Mouse (Mus musculus): ENCODE measurements around the gene BC030870.
"Not testable (repeated sequence)": the region's sequence is repeated elsewhere in the genome, so short reads cannot be mapped to it uniquely, and the experiment has no call there.

Gene BC030870

DNA sequence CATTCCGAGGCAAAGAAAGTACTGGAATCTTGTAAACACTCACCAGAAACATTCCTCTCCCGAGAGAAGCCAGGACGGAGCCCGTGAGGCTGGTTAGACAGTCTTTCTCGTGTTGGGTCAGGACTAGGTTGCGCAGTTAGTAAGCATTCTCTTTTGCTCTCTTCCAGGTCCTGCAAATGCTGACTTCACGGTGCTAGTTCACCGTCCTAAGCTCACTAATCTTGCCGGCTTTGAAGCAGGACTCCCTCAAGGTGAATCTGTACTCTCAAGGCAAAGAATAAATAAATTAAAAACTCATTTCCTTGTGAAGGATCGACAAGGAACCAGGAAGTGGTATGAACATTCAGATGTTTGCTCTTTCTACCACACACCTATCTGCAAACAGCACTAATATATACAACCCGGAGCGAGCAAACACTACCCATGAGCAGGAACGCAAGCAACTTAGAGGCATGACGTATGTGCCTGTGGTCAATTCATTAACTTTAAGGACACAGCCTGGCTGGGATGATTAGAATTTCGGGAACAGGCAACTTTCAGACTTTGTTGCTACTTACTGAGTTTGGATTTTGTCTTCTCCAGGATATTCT, at the start of gene BC030870:
Gene BC030870, minus strand, starts transcription at position 365 of the 590 bp plus-strand sequence.
- DNase-seq (ENCODE audit: low read depth, low spot score), result no peak

- DNase-seq (ENCODE audit: low read depth, low spot score), result no peak
These were observed 45.5 kb upstream of the BC030870 start for GRCm38 (mm10) chr8:65174746-65175476.

- no peak for DNase-seq (ENCODE audit: low read depth, low spot score)
These were observed 39.8 kb upstream of the BC030870 start for GRCm38 (mm10) chr8:65169184-65169583.

DNA sequence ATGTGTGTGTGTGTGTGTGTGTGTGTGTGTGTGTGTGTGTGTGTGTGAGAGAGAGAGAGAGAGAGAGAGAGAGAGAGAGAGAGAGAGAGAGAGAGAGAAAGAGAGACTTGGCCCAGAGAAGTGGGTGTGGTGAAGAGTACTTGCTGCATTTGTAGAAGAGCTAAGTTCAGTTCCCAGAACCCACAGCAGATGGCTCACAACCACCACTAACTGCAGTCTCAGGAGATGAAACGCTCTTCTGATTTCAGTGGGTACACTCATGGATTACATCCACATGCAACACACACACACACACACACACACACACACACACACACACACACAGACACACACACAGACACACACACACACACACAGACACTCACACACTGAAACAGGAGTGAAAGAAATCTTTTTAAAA, 31.3 kb upstream of the BC030870 start:
- DNase-seq (ENCODE audit: low read depth, low spot score), result not testable (repeated sequence)

- no peak for DNase-seq (ENCODE audit: low read depth, low spot score)
These were observed 29.9 kb upstream of the BC030870 start for GRCm38 (mm10) chr8:65159096-65159748.

DNA sequence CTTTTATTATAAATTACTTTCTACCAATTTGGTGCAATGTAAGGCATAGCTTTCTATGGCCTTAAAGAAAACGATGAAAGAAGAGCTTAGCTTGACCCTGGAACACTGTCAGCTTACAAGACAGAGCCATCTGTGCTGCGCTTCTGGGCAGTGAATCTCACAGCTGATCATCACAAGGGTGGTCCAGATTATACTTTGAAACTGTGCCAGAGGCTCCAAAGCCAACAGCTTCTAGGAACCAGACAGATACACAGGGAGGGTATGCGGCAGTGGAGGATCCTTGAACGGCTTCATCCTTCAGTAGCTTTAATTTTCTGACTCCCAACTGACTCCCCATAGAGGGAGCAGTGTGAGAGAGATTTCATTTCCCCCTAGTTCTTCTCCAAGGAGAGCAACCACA, 28.5 kb upstream of the BC030870 start:
- no peak for DNase-seq (ENCODE audit: low read depth, low spot score)

- peak; percentile 9 for DNase-seq (ENCODE audit: low read depth, low spot score)
These were observed 9.6 kb upstream of the BC030870 start for GRCm38 (mm10) chr8:65138830-65139466.

DNA sequence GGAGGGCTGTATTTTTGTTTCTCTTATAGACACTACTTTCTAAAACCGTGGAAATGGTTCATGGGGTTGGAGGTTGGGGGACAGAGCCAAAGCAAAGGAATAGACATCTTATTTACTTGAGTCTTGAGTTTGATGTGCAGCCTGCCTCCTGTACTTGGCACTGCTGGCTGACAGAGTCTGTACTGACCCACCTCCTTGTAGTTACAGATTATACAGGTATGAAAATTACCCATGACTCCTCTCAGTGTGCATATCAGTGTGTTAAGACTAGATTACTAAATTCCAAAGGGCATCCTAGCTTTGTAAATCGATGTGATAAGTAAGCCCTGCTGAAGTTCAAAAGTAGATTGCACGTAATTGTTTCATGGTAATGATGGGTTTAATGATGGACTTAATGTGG, 2.9 kb downstream of the BC030870 start:
- no peak for DNase-seq (ENCODE audit: low read depth, low spot score)

- no peak for DNase-seq (ENCODE audit: low read depth, low spot score)
These were observed 3.3 kb downstream of the BC030870 start for GRCm38 (mm10) chr8:65126014-65126413.

DNA sequence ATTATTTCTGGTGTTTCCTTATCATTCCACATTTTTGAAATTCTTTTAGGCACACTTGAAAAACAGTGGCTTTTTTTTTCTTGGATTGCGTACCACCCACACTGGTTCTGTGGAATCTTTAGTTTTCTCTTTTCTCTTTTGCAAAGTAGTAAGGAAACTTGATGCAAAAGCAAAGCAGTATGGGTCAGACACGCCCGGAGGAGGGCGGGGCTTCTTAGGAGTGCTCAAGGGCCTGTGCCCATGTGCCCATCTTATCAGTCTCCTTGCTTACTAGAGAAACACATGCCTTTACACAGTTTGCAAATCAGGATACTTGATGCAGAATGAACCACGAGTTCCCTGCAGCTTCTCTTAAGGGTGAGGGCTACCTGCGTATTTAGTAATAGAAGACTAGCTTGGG, 17.3 kb downstream of the BC030870 start:
- DNase-seq (ENCODE audit: low read depth, low spot score), result no peak

DNA sequence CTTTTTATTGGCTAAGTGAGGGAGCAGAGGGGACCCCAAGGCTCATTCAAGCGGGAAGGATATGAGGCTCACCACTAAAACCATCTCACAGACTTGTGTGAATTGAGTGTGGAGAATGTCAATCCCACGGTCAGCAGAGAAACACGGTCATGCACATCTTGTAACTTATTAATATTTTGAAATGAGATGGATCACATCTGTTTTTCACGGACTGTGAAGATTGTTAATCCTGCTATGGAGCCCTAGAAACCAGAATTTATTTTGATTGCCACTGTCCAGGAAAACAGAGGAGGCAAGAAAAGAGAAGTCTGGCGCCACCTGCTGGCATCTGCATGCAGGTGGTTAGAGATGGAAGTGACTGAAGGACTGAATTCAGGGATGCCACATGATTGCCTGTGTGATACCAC, 19.1 kb downstream of the BC030870 start:
- DNase-seq (ENCODE audit: low read depth, low spot score), result peak; percentile 72

GRCm38 (mm10) chr8:65108936-65109335, 20.4 kb downstream of the BC030870 start:
- DNase-seq (ENCODE audit: low read depth, low spot score), result no peak

GRCm38 (mm10) chr8:65107936-65108718, 21.2 kb downstream of the BC030870 start:
- DNase-seq (ENCODE audit: low read depth, low spot score), result no peak

- no peak for DNase-seq (ENCODE audit: low read depth, low spot score)
These were observed 25.3 kb downstream of the BC030870 start for GRCm38 (mm10) chr8:65104041-65104440.

DNA sequence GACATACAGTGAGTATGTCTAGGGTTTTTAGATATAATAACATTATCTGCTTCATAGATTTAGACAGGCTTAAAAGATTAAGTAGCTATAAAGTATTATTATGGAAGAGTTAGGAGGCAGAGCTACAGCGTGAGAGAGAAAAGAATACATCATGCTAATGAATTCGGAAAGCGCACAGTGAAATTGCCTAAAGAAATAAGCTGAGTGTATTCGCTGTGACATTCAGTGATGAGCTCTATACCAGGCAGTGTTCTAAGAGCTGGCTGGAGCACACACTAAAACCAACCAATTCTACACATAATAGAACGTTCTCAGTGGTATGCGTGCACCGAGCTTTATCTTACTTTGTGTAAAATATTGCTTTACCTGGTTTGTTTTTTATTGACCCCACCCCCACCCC, 25.7 kb downstream of the BC030870 start:
- DNase-seq (ENCODE audit: low read depth, low spot score), result no peak

DNA sequence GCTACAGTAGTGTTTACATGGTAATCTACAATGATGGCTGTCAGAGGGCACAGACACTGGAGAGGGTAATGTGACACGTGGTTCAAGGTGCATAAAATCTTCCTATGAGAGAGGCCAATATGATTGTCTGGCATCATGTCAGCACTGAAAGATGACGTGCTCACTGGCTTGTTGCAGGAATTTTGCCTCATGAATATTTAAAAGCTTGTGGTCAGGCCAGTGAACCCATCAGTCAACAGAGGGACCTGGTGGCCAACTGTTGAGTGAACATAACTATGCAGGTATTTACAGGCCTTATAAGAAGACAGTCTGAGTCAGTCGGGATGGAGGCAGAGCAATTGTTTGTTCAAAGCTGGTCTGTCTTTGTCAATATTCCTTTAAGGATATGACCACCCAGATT, 29.6 kb downstream of the BC030870 start:
- no peak for DNase-seq (ENCODE audit: low read depth, low spot score)

- DNase-seq (ENCODE audit: low read depth, low spot score), result no peak
These were observed 31.5 kb downstream of the BC030870 start for GRCm38 (mm10) chr8:65097760-65098415.

GRCm38 (mm10) chr8:65089781-65090180, 39.6 kb downstream of the BC030870 start:
- DNase-seq (ENCODE audit: low read depth, low spot score), result peak; percentile 16

DNA sequence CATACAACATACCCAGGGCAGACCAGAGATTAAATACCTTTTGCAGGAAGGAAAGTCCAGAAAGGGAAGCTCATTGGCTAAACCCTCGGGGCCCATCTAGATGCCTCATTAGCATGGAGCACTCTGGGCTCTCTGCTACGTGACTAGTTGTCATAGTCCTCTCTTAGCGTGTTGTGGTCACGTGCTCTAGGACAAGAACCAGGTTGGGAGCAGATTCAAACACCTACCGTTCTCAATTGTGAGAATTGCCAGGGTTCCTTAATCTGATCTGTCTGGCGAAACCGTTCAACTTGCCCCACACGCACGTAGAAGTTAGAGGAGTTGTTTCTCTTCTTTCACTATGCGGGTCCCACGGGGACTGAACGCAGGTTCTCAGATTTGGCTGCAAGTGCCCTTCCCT, 41.2 kb downstream of the BC030870 start:
- no peak for DNase-seq (ENCODE audit: low read depth, low spot score)

DNA sequence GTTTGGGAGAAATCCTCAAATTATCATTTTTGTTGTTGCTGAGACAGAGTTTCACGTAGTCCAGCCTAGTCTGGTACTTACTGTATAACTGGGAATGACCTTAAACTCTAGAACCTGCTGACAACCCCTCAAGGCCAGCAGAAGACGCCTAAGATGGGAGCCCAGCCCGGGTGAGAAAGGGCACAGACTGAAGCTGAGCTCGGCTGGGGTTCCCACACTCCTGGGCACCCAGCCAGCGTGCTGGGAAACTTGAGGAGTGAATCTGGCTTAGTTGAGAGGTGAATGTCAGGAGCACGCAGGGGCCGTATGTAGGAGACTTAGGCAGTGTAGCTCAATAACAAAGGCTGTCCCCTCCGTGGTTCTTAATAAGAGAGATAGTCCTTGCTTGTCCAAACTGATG, 41.7 kb downstream of the BC030870 start:
- no peak for DNase-seq (ENCODE audit: low read depth, low spot score)

GRCm38 (mm10) chr8:65085680-65086079, 43.7 kb downstream of the BC030870 start:
- DNase-seq (ENCODE audit: low read depth, low spot score), result no peak
